Mouse (Mus musculus) myocyte (in vitro differentiated cells): Measurements from ENCODE around the gene Pck1.

ENCODE experiments used
- E2F4 ChIP-seq: IDR thresholded peaks from one replicate; pipeline ENCODE4 v1.6.1; 2011; ENCODE audit warnings: mild to moderate bottlenecking, control low read depth, moderate library complexity; ENCODE audit not compliant: insufficient read depth
- MYOD1 ChIP-seq, 3 experiments: IDR thresholded peaks; one replicate each; pipeline ENCODE4 v1.6.1; 2011; ENCODE audit warnings: control low read depth in 2 of 3, low read depth in 2 of 3, mild to moderate bottlenecking in 2 of 3, moderate library complexity in 1 of 3; ENCODE audit not compliant: insufficient read length in 2 of 3, control insufficient read depth in 1 of 3
- POLR2A ChIP-seq: IDR thresholded peaks from one replicate; pipeline ENCODE4 v1.6.1; 2011; ENCODE audit warnings: low read depth, mild to moderate bottlenecking, control low read depth, moderate library complexity; ENCODE audit not compliant: insufficient read length
- POLR2AphosphoS2 ChIP-seq: IDR thresholded peaks from one replicate; pipeline ENCODE4 v1.6.1; 2011; ENCODE audit warnings: low read depth, control low read depth; ENCODE audit not compliant: insufficient read length
- TCF12 ChIP-seq: IDR thresholded peaks from one replicate; pipeline ENCODE4 v1.6.1; 2011; ENCODE audit warnings: mild to moderate bottlenecking, control low read depth; ENCODE audit not compliant: poor library complexity, insufficient read depth, severe bottlenecking
- TCF3 ChIP-seq: IDR thresholded peaks from one replicate; pipeline ENCODE4 v1.6.1; 2011; ENCODE audit warnings: low read depth, control low read depth; ENCODE audit not compliant: insufficient read length
- USF1 ChIP-seq: IDR thresholded peaks from one replicate; pipeline ENCODE4 v1.6.1; 2011; ENCODE audit warnings: low read depth, mild to moderate bottlenecking, control low read depth, moderate library complexity

DNA sequence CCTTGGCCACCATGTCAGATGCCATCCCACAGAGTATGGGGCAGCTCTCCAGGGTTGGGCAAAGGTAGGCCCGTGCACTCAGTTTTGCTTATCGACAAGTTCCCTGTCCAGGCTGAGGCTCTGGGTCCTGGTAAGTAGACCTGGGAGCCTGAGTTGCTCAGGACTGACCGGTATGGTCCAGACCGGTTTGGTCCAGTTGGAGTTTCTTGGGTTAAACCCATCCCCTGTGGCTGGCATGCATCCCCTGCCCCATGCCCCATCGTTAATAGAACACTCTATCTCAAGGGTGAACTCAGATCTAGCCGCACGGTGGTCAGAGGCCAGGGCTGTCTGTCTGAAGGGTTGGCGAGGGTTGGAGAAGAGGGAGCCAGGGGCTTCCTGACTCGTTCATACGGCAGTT is 12.1 kb downstream of the Pck1 start:
- no peak for TF ChIP-seq POLR2A
- TF ChIP-seq USF1: no peak
- TF ChIP-seq TCF12: no peak
- TF ChIP-seq MYOD1 (IDR thresholded peaks at IDR 0.05; ENCODE audit: control insufficient read depth in 1 of 3, insufficient read length in 2 of 3, low read depth in 2 of 3): no peak
- TF ChIP-seq E2F4: no peak
- no peak for TF ChIP-seq TCF3
- TF ChIP-seq POLR2AphosphoS2: no peak
